13 mouse cellular contexts compared by ENCODE assay signal in genomic region chr8:88694291-88694690, GRCm38 (mm10). TPM values are rescaled to one million over a fixed set of nuclear protein-coding genes. Genes with fewer than 3 reads are reported as not detected.
A peak's percentile ranks its signal among the peaks of the same experiment; 100 is the strongest.
DNase-seq lines count a peak whose midpoint lies in the region; ATAC-seq lines count a peak whose summit lies in the region.
"Had no signal": no experiment of that assay in that cellular context is flagged by ENCODE, and none has a peak within 500 bp of the region (broad histone marks: within the 10 kb centered on the region; RNA-seq: fewer than 3 reads in every experiment).

No protein-coding gene starts in this region.

- no peaks in the 10 kb centered on the region for H3K9me3 ChIP-seq in hindbrain, embryonic 13.5 days
- H3K9me3 ChIP-seq: liver, embryonic 15.5 days; midbrain, embryonic 15.5 days had no signal

- no peak overlapping the region for H3K9ac ChIP-seq in hindbrain, embryonic 13.5 days
- H3K9ac ChIP-seq: liver, embryonic 15.5 days; midbrain, embryonic 15.5 days had no signal

- no peak overlapping the region for H3K4me2 ChIP-seq in hindbrain, embryonic 13.5 days
- H3K4me2 ChIP-seq: heart, embryonic 11.5 days; liver, embryonic 15.5 days; midbrain, embryonic 15.5 days had no signal

- 0 out of 2 replicates have a peak, but pooled peaks cover 2% of the 10 kb centered on the region for H3K36me3 ChIP-seq in splenic B cell, adult 2 months (ENCODE audit: control insufficient read depth, insufficient read depth, low read length, poor library complexity, severe bottlenecking)
- H3K36me3 ChIP-seq in hindbrain, embryonic 13.5 days = no peaks in the 10 kb centered on the region
- H3K36me3 ChIP-seq: liver, embryonic 15.5 days; midbrain, embryonic 15.5 days had no signal

- ATAC-seq in hindbrain, embryonic 13.5 days (ENCODE audit: low FRiP score) = no peak
- ATAC-seq: activated CD4-positive, CD25-positive, alpha-beta regulatory T cell, adult 4 months; midbrain, embryonic 15.5 days had no signal

- H3K4me1 ChIP-seq in hindbrain, embryonic 13.5 days (replicated peaks) = peaks cover 14% of the 10 kb centered on the region

- no peak overlapping the region for H3K27ac ChIP-seq in hindbrain, embryonic 13.5 days
- H3K27ac ChIP-seq: liver, embryonic 15.5 days; midbrain, embryonic 15.5 days had no signal

- no peaks in the 10 kb centered on the region for H3K27me3 ChIP-seq in splenic B cell, adult 2 months (ENCODE audit: control insufficient read depth, insufficient read depth, low read length, poor library complexity, severe bottlenecking)
- peaks cover 14% of the 10 kb centered on the region; the same call in 1 of the 2 replicates for H3K27me3 ChIP-seq in hindbrain, embryonic 13.5 days
- H3K27me3 ChIP-seq: liver, embryonic 15.5 days had no signal

- no peak overlapping the region for H3K4me3 ChIP-seq in hindbrain, embryonic 13.5 days
- H3K4me3 ChIP-seq: erythroblast, embryonic 14.5 days; liver, embryonic 15.5 days; midbrain, embryonic 15.5 days had no signal

- WGBS in hindbrain, embryonic 13.5 days = 72% methylated on average over 7 of the region's 7 CpGs

- DNase-seq in B cell, adult 2 months = peak; percentile 60 to 62
- DNase-seq in T-cell, adult 2 months (ENCODE audit: low spot score) = peak; percentile 58
- peak; percentile 40 for DNase-seq in lung, postnatal 4 days
- DNase-seq in splenic B cell, adult 2 months (ENCODE audit: low read depth, low spot score) = peak; percentile 65
- DNase-seq in adrenal gland, adult 18-20 months (ENCODE audit: low spot score in 2 of 2) = no peak
- DNase-seq in gastrocnemius, adult 18-20 months (ENCODE audit: low spot score) = no peak
- DNase-seq: kidney, adult 18-20 months had no signal

RNA-seq across cellular contexts. Expression of gene Cyld, which starts 2.5 kb away (rescaled TPM):
- total RNA-seq in adrenal gland, adult 18-20 months (2021) = 10 to 100 TPM; 41.4 to 58.1 TPM
- 16.2 and 17.4 TPM in 2 replicates for polyA plus RNA-seq in hindbrain, embryonic 13.5 days (2015; fragmentation: Nextera tagmentation; extraction: Ambion mirVana)
- total RNA-seq in gastrocnemius, adult 18-20 months (2021) = 10 to 100 TPM; 20.9 to 22.8 TPM

RNA-seq across cellular contexts. Expression of gene Nod2, which starts 47.2 kb away (rescaled TPM):
- 1 to 10 TPM in 1 of 2 experiments, under 1 TPM in 1; 0.60 to 1.6 TPM for total RNA-seq in adrenal gland, adult 18-20 months (2021)
- 0.08 and 0.12 TPM in 2 replicates for polyA plus RNA-seq in hindbrain, embryonic 13.5 days (2015; fragmentation: Nextera tagmentation; extraction: Ambion mirVana)
- total RNA-seq in gastrocnemius, adult 18-20 months (2021) = under 1 TPM; 0.27 to 0.66 TPM
- polyA plus RNA-seq: erythroblast, embryonic 14.5 days had no signal

RNA-seq across cellular contexts. Expression of gene Snx20, which starts 58.4 kb away (rescaled TPM):
- total RNA-seq in adrenal gland, adult 18-20 months (2021) = 1 to 10 TPM; 1.8 to 2.5 TPM
- 1.2 and 1.3 TPM in 2 replicates for polyA plus RNA-seq in hindbrain, embryonic 13.5 days (2015; fragmentation: Nextera tagmentation; extraction: Ambion mirVana)
- total RNA-seq in gastrocnemius, adult 18-20 months (2021) = under 1 TPM; 0.18 to 0.38 TPM

Comparison
In these comparisons a context has a peak if more than half of its experiments do, and no peak if none do; other contexts are left out.
1. DNase-seq: peak in B cell, adult 2 months (2 of 2), T-cell, adult 2 months (single experiment), lung, postnatal 4 days (2 of 2) and splenic B cell, adult 2 months (single experiment); none in adrenal gland, adult 18-20 months (0 of 2) and gastrocnemius, adult 18-20 months (single experiment).